Mouse (Mus musculus) granulocyte monocyte progenitor cell, adult 5-6 weeks (primary cell): Measurements from ENCODE around the gene Rfc4. TPM values are rescaled to one million over a fixed set of nuclear protein-coding genes. Genes with fewer than 3 reads are reported as not detected.

Experiments
- ATAC-seq: replicated peaks from 2 replicates; pipeline ENCODE4 v1.8.0; 2016; ENCODE audit warnings: mild to moderate bottlenecking, moderate TSS enrichment, inconsistent platforms; ENCODE audit not compliant: poor library complexity, severe bottlenecking
- total RNA-seq, 2 experiments: library from RNA; stranded (forward) in 1 of 2; stranded (reverse) in 1 of 2; fragments of 200-712, 200-1000 nt in 1 of 2; fragments of >200 nt in 1 of 2; fragmentation: Nextera tagmentation in 1 of 2; gene quantifications; 2 replicates each; pipeline ENCODE4 v1.2.3; 2014 to 2017

The Rfc4 gene
- total RNA-seq, 2 experiments from 2014 or later = 78.2 to 100.0 TPM

- peak; percentile 86 for ATAC-seq
Observed at GRCm38 (mm10) chr16:23136406-23136970, 9.0 kb upstream of the Rfc4 start.

GRCm38 (mm10) chr16:23135421-23136149 is 8.0 kb upstream of the Rfc4 start:
- peak; percentile 61 for ATAC-seq

- ATAC-seq = no peak
Observed at GRCm38 (mm10) chr16:23132336-23132735, 4.8 kb upstream of the Rfc4 start.

- no peak for ATAC-seq
Observed at GRCm38 (mm10) chr16:23130303-23130702, 2.8 kb upstream of the Rfc4 start.

GRCm38 (mm10) chr16:23127311-23127672 is 245 bp downstream of the Rfc4 start:
- peak; percentile 20 for ATAC-seq

GRCm38 (mm10) chr16:23124398-23124797 is 3.1 kb downstream of the Rfc4 start:
- no peak for ATAC-seq

- no peak for ATAC-seq
Observed at GRCm38 (mm10) chr16:23123104-23123503, 4.4 kb downstream of the Rfc4 start.

- no peak for ATAC-seq
Observed at GRCm38 (mm10) chr16:23122446-23122845, 5.1 kb downstream of the Rfc4 start.

- ATAC-seq = no peak
Observed at GRCm38 (mm10) chr16:23117173-23117572, 10.4 kb downstream of the Rfc4 start.

- ATAC-seq = no peak
Observed at GRCm38 (mm10) chr16:23115486-23115885, 12.1 kb downstream of the Rfc4 start.

- no peak for ATAC-seq
Observed at GRCm38 (mm10) chr16:23114339-23115171, 13.0 kb downstream of the Rfc4 start.

GRCm38 (mm10) chr16:23113903-23114302 is 13.6 kb downstream of the Rfc4 start:
- no peak for ATAC-seq

- ATAC-seq = no peak
Observed at GRCm38 (mm10) chr16:23112861-23113435, 14.6 kb downstream of the Rfc4 start.

- ATAC-seq = no peak
Observed at GRCm38 (mm10) chr16:23112348-23112747, 15.2 kb downstream of the Rfc4 start.

- no peak for ATAC-seq
Observed at GRCm38 (mm10) chr16:23109350-23110280, 17.9 kb downstream of the Rfc4 start.

GRCm38 (mm10) chr16:23108943-23109342 is 18.6 kb downstream of the Rfc4 start:
- no peak for ATAC-seq

- ATAC-seq = peak; percentile 59
Observed at GRCm38 (mm10) chr16:23107946-23108759, 19.4 kb downstream of the Rfc4 start.

- ATAC-seq = peak; percentile 64
Observed at GRCm38 (mm10) chr16:23107231-23107942, 20.1 kb downstream of the Rfc4 start, which contains the start of gene Eif4a2. Gene Eif4a2, plus strand, starts transcription at chr16:23107444.
